Mouse (Mus musculus): ENCODE measurements around the gene Dgkh.

GRCm38 (mm10) chr14:78703361-78703760 lies 29.2 kb downstream of the Dgkh start:
- no peak for TF ChIP-seq ZNF384 (IDR thresholded peaks at IDR 0.05; ENCODE audit: low read depth, low read length)
- no peak for TF ChIP-seq HCFC1 (IDR thresholded peaks at IDR 0.05; ENCODE audit: borderline replicate concordance, insufficient read depth, low read length)
- no peak for TF ChIP-seq CHD2 (IDR thresholded peaks at IDR 0.05; ENCODE audit: low read depth, low read length)
- no peak for TF ChIP-seq ZC3H11A (IDR thresholded peaks at IDR 0.05; ENCODE audit: borderline replicate concordance, low read depth, low read length)
- no peak for TF ChIP-seq MAFK (IDR thresholded peaks at IDR 0.05; ENCODE audit: insufficient read depth, low read depth, low read length)

Measured in ES-E14 (cell line).